Mouse (Mus musculus): ENCODE data around the gene Rps19. TPM values are rescaled to one million over a fixed set of nuclear protein-coding genes. Genes with fewer than 3 reads are reported as not detected.
"Not testable (repeated sequence)": the region's sequence is repeated elsewhere in the genome, so short reads cannot be mapped to it uniquely, and the experiment has no call there.

Rps19 gene
- total RNA-seq, 1 experiment from 2014 or later, result 876 TPM

DNA sequence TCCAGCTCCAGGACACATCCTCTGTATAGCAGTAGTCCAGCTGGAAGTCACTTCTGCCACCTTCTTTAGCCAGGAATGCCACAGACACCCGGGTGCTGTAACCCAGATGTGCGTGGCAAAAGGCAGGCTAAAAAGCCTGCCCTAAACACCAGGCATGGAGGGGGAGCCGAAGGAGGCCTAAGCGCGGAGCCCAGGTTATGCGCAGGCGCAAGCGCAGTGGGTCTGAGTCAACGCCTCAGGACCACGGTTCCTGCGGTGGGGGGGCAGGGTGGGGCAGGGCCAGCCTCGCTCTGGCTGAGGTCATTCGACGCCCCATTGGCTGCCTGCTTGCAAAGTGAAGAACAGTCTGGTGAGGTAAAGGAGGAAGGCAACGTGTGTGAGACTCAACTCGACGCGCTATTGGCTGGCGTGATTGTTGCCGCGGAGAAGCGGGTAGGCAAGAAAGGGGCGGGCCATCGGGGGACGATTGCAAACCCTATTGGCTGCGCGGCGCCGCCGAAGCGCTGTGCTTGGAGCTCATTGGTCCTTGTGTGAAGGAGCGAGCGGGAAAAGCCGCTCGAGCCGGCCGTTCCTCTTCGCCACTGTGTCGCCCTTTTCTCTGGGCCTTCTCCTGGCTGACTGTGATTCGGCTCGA lies 14.5 kb upstream of the Rps19 start, which contains the start of the genes Lypd4 and Dmrtc2:
Gene Lypd4 (minus strand): TSS at position 410 of the 634 bp plus-strand sequence.
Gene Dmrtc2 (plus strand): TSS at position 526 of the 634 bp plus-strand sequence.
- no peak for DNase-seq

- no peak for DNase-seq
These were observed 6.6 kb upstream of the Rps19 start for GRCm38 (mm10) chr7:24877588-24877987.

GRCm38 (mm10) chr7:24879620-24880019 lies 4.6 kb upstream of the Rps19 start:
- DNase-seq, result no peak

GRCm38 (mm10) chr7:24882416-24883199 lies 1.6 kb upstream of the Rps19 start:
- DNase-seq, result peak; percentile 18

DNA sequence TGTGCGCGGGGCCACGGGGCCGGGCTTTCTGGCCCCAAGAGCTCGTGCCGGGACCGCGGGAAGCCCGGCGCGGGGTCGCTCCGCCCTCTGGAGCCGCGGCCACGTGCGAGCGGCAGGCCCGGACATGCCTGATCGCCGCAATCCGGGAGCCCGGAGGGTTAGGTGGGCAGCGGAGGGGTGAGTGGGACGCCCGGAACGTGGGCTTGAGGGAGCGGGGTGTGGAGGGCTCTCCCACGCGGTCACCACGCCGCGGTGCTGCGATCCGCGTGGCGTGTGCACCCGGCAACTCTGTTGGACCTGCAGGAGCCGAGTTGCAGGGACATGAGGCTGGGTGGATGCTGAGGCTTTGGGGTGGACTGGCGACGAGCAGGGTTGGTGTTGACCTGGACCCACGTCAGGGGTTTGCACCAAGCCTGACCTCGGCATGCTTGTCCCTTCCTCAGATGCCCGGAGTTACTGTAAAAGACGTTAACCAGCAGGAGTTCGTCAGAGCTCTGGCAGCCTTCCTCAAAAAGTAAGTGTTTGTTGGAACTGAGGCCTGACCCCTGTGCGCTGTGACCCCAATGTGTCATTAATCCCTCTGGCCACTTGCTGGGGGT lies 621 bp downstream of the Rps19 start:
- no peak for DNase-seq

- no peak for DNase-seq
These were observed 1.5 kb downstream of the Rps19 start for GRCm38 (mm10) chr7:24885468-24886307.

- DNase-seq, result no peak
These were observed 2.1 kb downstream of the Rps19 start for GRCm38 (mm10) chr7:24886308-24886633.

DNA sequence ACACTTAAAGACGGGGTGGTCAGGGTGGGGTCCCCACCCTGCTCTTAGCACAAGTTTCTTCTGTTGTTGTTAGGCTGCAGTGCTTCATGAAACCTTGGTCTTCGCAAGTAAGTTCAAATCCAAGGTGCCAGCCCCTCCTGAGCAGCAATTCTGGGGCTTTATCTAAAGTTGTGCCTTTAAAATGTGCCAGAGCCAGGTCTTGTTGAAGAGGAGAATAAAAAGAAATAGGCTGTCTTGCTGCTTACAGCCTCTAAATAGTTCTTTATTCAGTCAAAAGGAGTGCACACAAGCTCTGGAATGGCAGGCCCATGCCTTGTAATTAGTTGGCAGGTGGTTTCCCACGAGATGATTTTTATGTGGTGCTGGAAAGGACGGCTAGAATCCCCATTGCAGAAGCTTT lies 2.9 kb downstream of the Rps19 start:
- DNase-seq, result no peak

- DNase-seq, result no peak
These were observed 5.5 kb downstream of the Rps19 start for GRCm38 (mm10) chr7:24889431-24890220.

- peak; percentile 66 for DNase-seq
These were observed 6.4 kb downstream of the Rps19 start for GRCm38 (mm10) chr7:24890281-24891216.

GRCm38 (mm10) chr7:24891241-24892124 lies 7.3 kb downstream of the Rps19 start:
- no peak for DNase-seq

- DNase-seq, result no peak
These were observed 8.0 kb downstream of the Rps19 start for GRCm38 (mm10) chr7:24892125-24892583.

DNA sequence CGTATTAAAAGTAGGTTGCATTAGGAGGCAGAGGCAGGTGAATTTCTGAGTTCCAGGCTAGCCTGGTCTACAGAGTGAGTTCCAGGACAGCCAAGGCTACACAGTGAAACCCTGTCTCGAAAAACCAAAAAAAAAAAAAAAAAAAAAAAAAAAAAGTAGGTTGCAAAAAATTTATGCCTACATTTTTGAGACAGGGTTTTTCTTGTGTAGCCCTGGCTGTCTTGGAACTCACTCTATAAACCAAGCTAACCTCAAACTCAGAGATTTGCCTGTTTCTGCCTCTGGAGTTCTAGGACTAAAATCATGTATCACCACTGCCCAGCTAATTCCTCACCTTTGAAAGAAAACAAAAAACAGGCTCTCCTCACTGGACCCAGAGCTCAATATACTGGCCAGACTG lies 11.6 kb downstream of the Rps19 start:
- not testable (repeated sequence) for DNase-seq

- no peak for DNase-seq
These were observed 12.1 kb downstream of the Rps19 start for GRCm38 (mm10) chr7:24896269-24896668.

DNA sequence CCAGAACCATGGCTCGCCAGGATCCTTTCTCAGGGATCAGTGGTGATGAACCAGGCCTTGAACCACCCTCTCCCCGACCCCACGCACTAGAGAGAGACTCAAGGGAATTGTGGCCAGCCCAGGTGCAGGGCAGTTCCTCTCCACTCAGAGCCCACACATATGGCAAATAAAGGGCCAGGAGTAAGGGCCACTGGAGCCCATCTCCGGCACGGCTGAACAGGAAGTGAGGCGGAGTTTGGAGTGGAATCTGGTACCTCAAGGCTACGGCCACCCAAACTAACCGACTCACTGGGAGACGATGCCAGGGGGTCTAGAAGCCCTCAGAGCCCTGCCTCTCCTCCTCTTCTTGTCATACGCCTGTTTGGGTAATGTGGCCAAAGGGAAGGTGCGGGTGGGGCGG lies 13.1 kb downstream of the Rps19 start, which contains the start of gene Cd79a:
Gene Cd79a (plus strand): TSS at position 158 of the 400 bp plus-strand sequence.
- DNase-seq, result no peak

- DNase-seq, result no peak
These were observed 13.8 kb downstream of the Rps19 start for GRCm38 (mm10) chr7:24897959-24898358.

DNA sequence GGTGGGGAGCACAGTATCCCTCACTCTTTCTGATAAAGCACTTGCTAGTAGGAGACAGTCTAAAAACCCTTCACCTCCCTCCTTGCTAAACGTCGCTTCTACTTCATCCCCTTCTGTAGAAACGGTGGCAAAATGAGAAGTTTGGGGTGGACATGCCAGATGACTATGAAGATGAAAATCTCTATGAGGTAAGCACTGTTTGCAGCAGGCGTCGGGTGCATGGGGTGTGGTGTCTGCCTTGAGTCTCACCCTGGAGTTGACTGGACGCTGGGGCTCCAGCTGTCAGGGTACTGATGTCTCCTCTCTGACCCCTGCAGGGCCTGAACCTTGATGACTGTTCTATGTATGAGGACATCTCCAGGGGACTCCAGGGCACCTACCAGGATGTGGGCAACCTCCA lies 16.9 kb downstream of the Rps19 start:
- no peak for DNase-seq

DNA sequence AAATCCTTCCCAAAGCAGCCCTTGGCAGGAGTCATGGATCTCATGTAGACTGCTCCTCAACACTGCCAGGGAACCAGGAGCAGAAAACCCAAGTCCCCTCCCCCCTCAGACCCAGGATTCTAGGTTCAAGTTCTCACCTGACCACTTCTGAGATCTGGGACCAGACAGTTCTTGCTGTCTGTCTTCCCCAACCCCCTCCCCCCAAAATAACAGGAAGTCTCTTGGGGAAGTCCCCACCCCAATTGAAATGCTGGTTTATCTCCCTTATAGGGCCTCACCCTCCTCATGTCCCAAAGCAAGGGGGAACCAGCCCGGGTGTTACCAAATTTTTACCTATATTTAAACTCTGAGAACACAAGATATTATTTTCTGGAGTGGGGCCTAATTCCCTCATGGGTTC lies 17.7 kb downstream of the Rps19 start:
- no peak for DNase-seq

DNA sequence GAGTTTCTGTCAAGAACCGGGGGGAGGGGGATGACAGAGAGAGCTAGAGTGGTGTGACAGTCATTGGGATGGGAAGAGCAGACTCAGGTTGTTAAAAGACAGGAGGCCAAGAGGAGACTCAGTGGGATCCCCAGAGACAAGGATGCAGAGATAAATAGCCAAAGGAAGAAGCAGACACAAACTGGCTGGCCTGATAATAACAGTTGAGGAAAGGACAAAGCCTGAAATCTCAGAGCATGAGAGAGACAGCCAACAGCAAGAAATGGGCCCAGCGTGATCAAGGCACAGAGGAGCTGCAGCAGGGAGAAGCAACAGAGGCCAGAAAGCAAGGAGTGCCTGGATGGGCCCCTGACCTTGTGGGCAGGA lies 18.1 kb downstream of the Rps19 start:
- DNase-seq, result no peak
